Mouse (Mus musculus) liver, postnatal 0 days (tissue): ENCODE measurements at regions not wholly inside any gene's neighbourhood (a gene's known extent, or its start where the extent isn't known, plus 50 kb on each side); places are given as distances from the start of the nearest gene placed in this dataset.

Experiments used
- CTCF ChIP-seq: sonication (generic); IDR thresholded peaks from 2 replicates; pipeline ENCODE4 v1.5.1; 2016; ENCODE audit warnings: antibody characterized with exemption, low read depth
- EP300 ChIP-seq: IDR thresholded peaks from 2 replicates; pipeline ENCODE4 v1.6.1; 2016; ENCODE audit warnings: antibody characterized with exemption, low read depth, mild to moderate bottlenecking

- no peak for TF ChIP-seq EP300
- TF ChIP-seq CTCF: no peak
Observed at GRCm38 (mm10) chr10:111686585-111686984, 180.5 kb downstream of the Phlda1 start.
